Mouse (Mus musculus) erythroblast, embryonic 14.5 days (primary cell): ENCODE data around the gene 1700028J19Rik. TPM values are rescaled to one million over a fixed set of nuclear protein-coding genes. Genes with fewer than 3 reads are reported as not detected.
"Not testable (repeated sequence)": the region's sequence is repeated elsewhere in the genome, so short reads cannot be mapped to it uniquely, and the experiment has no call there.

Source experiments
- H3K27me3 ChIP-seq: 2 replicates; pipeline ENCODE4 v1.6.1; 2012; ENCODE audit warnings: inconsistent platforms; ENCODE audit not compliant: control insufficient read depth
- H3K36me3 ChIP-seq: 2 replicates; pipeline ENCODE4 v1.6.1; 2012; ENCODE audit warnings: mild to moderate bottlenecking, inconsistent platforms; ENCODE audit not compliant: control insufficient read depth
- H3K4me1 ChIP-seq: 2 replicates; pipeline ENCODE4 v1.6.1; 2012; ENCODE audit warnings: inconsistent platforms; ENCODE audit not compliant: control insufficient read depth
- H3K4me3 ChIP-seq: replicated peaks from 2 replicates; pipeline ENCODE3; 2012; ENCODE audit warnings: moderate library complexity, mild to moderate bottlenecking, inconsistent platforms
- H3K9me3 ChIP-seq: 2 replicates; pipeline ENCODE4 v1.6.1; 2012; ENCODE audit warnings: low read length, inconsistent platforms, mixed read lengths; ENCODE audit not compliant: control insufficient read depth
- GATA1 ChIP-seq: IDR thresholded peaks from 2 replicates; pipeline ENCODE4 v1.6.1; 2012; ENCODE audit warnings: low read length, inconsistent platforms, mixed read lengths
- TAL1 ChIP-seq: IDR thresholded peaks from 3 replicates; pipeline ENCODE4 v1.6.1; 2012; ENCODE audit warnings: low read length, inconsistent platforms, mixed read lengths
- polyA plus RNA-seq: library from polyadenylated mRNA; stranded (reverse); fragments of >175 nt; gene quantifications from 2 replicates; pipeline ENCODE4 v1.2.3, GENCODE M21; 2012

Gene 1700028J19Rik
- polyA plus RNA-seq, 1 experiment: not detected

- Histone ChIP-seq H3K36me3 (peaks cover 21% of the 10 kb centered on the region), H3K4me3 (no peak within 1 kb of the TSS), H3K27me3 (peaks cover 20% of the 10 kb centered on the region), H3K4me1 (no peaks in the 10 kb centered on the region; the same call in 1 of the 2 replicates), H3K9me3 (no peaks in the 10 kb centered on the region)
- no peak for TF ChIP-seq TAL1
- no peak for TF ChIP-seq GATA1
Measured at GRCm38 (mm10) chr7:44257278-44257677, 10.8 kb upstream of the 1700028J19Rik start, which contains the start of gene Acp4. Gene Acp4, minus strand, starts transcription at chr7:44257378.

DNA sequence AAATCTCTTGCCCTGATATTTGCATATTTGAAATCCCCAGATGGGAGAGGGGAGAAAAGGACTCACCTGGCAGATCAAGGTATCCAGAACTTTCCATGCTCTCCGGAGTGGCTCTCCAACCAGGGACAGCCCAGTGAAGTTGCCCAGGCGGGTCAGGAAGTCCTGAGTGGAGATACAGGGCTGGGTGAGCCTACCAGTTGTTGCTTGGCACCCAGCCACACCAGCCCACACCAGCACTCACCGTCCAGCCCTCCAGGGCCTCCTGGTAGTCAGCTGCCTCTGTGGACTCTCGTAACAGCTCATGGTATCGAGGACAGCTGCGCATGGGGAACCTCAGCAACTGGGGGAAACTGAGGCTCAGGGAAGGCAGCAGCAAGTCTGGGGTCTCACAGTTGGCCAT, 8.4 kb upstream of the 1700028J19Rik start:
- Histone ChIP-seq H3K9me3 (no peaks in the 10 kb centered on the region), H3K4me1 (peaks cover 6% of the 10 kb centered on the region), H3K36me3 (peaks cover 43% of the 10 kb centered on the region), H3K4me3 (no peak overlapping the region), H3K27me3 (no peaks in the 10 kb centered on the region)
- no peak for TF ChIP-seq TAL1
- no peak for TF ChIP-seq GATA1

DNA sequence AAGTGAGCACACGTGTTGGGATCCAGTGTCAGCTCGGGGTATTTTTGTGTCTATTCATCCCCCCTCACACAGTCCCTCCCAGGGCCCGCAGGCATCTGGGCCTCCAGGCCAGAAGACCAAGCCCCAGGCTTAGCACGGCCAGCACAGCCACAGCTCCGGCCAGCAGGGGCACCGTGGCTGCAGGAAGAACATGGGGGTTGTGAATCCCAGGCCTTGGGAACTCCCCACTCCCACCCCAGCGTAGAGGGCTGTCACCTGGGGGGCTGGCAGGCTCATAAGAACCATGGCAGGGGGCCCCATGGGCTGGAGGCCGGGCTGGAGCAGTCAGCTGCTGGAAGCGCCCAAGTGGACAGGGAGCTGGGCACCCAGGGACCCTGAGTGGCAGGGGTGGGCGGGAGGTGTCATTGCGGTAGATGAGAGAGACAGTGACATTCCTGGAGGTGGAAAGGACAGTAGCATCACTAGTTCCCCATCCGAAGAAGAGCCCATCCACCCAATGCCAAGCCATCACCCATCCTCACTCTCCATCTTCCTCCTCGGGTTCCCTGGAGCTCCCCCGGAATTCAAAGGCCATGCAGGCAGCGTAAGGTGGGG, 6.6 kb upstream of the 1700028J19Rik start:
- H3K4me1 ChIP-seq: peaks cover 20% of the 10 kb centered on the region
- no peak for TF ChIP-seq TAL1
- no peak for TF ChIP-seq GATA1
- H3K36me3 ChIP-seq: peaks cover 61% of the 10 kb centered on the region
- no peaks in the 10 kb centered on the region for H3K27me3 ChIP-seq
- H3K9me3 ChIP-seq: no peaks in the 10 kb centered on the region
- H3K4me3 ChIP-seq: no peak overlapping the region

DNA sequence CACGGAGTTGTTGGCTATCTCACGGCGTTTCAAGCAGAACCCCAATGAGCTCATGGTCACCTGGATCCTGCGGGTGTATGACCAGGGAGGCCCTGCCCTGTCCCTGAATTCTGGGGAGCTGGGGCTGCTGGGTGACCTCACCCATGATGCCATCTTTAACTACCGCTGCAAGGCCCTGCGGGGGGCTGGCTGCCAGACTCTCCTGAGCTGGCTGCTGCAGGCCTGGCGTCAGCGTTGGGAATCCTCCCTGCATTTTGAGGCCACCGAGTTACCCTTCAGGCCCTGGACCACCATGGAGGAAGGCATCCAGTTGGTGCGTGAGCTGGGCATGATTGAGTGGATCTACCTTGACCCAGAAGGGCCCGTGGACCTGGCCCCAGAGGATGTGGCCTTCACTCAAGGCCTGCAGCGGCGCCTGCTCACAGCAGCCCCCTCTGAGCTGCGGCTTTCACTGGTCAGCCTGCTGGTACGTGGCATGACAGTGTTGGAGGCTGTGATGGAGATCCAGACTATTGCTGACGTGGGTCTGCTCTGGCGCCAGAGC, 4.3 kb upstream of the 1700028J19Rik start:
- peaks cover 38% of the 10 kb centered on the region for H3K4me1 ChIP-seq

GRCm38 (mm10) chr7:44249248-44249647, 2.8 kb upstream of the 1700028J19Rik start:
- H3K4me1 ChIP-seq: peaks cover 49% of the 10 kb centered on the region
- H3K36me3 ChIP-seq: peaks cover 63% of the 10 kb centered on the region
- TF ChIP-seq GATA1 (no peak), TAL1 (no peak)
- H3K27me3 ChIP-seq: no peaks in the 10 kb centered on the region
- no peak overlapping the region for H3K4me3 ChIP-seq
- no peaks in the 10 kb centered on the region for H3K9me3 ChIP-seq

More for the DNA sequence above, 4.3 kb upstream of the 1700028J19Rik start:
- H3K27me3 ChIP-seq, H3K9me3 ChIP-seq, H3K4me3 ChIP-seq: not testable (repeated sequence)
- H3K36me3 ChIP-seq: peaks cover 65% of the 10 kb centered on the region

GRCm38 (mm10) chr7:44247971-44248370, 1.5 kb upstream of the 1700028J19Rik start:
- no peaks in the 10 kb centered on the region; the same call in 1 of the 2 replicates for H3K27me3 ChIP-seq
- peaks cover 51% of the 10 kb centered on the region for H3K4me1 ChIP-seq
- no peaks in the 10 kb centered on the region for H3K9me3 ChIP-seq
- H3K36me3 ChIP-seq: peaks cover 51% of the 10 kb centered on the region
- H3K4me3 ChIP-seq: peak overlapping the region; percentile 98
- TF ChIP-seq GATA1: no peak
- no peak for TF ChIP-seq TAL1

GRCm38 (mm10) chr7:44246984-44247470, 532 bp upstream of the 1700028J19Rik start:
- peaks cover 41% of the 10 kb centered on the region for H3K36me3 ChIP-seq
- H3K27me3 ChIP-seq: no peaks in the 10 kb centered on the region; the same call in 1 of the 2 replicates
- H3K9me3 ChIP-seq: no peaks in the 10 kb centered on the region
- H3K4me1 ChIP-seq: peaks cover 51% of the 10 kb centered on the region
- peak overlapping the region; percentile 98 for H3K4me3 ChIP-seq
- TF ChIP-seq GATA1 (no peak), TAL1 (no peak)

GRCm38 (mm10) chr7:44244080-44244479, 2.4 kb downstream of the 1700028J19Rik start:
- Histone ChIP-seq H3K9me3 (no peaks in the 10 kb centered on the region), H3K36me3 (peaks cover 13% of the 10 kb centered on the region), H3K4me3 (no peak overlapping the region), H3K4me1 (peaks cover 42% of the 10 kb centered on the region), H3K27me3 (peaks cover 3% of the 10 kb centered on the region; the same call in 1 of the 2 replicates)
- TF ChIP-seq GATA1 (no peak), TAL1 (no peak)

DNA sequence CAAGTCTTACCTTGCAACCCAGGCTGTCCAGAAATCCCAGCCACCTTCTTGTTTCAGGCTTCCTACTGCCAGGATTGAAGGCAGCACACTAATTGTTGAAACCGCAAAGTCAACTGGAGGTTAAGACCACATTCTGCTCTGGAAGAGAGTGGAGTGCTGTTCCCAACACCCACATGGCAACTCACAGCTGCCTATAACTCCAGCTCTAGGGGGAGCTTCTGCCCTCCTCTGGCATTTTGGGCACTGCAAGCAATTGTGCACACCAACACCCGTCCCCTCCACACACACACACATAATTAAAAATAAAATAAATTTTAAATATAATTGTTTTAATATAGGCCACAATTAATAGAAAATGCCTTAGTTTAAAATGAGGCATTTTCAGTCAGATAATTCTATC, 5.3 kb downstream of the 1700028J19Rik start:
- no peak overlapping the region for H3K4me3 ChIP-seq
- TF ChIP-seq GATA1 (no peak), TAL1 (no peak)
- H3K4me1 ChIP-seq: peaks cover 18% of the 10 kb centered on the region
- H3K27me3 ChIP-seq: peaks cover 3% of the 10 kb centered on the region; the same call in 1 of the 2 replicates
- H3K9me3 ChIP-seq: no peaks in the 10 kb centered on the region
- H3K36me3 ChIP-seq: no peaks in the 10 kb centered on the region

GRCm38 (mm10) chr7:44240712-44241111, 5.8 kb downstream of the 1700028J19Rik start:
- Histone ChIP-seq H3K4me3 (no peak overlapping the region), H3K27me3 (peaks cover 3% of the 10 kb centered on the region; the same call in 1 of the 2 replicates)
- TF ChIP-seq TAL1: no peak
- no peak for TF ChIP-seq GATA1

More at GRCm38 (mm10) chr7:44240712-44241111, 5.8 kb downstream of the 1700028J19Rik start:
- Histone ChIP-seq H3K4me1 (peaks cover 15% of the 10 kb centered on the region), H3K36me3 (no peaks in the 10 kb centered on the region), H3K9me3 (no peaks in the 10 kb centered on the region)
